Mouse (Mus musculus) small intestine, adult 2 months (tissue): ENCODE data around the gene Slc35b3.

ENCODE experiments used
- CTCF ChIP-seq: fragments of 200-500 bp; IDR thresholded peaks from 2 replicates; pipeline ENCODE4 v1.5.1; 2012; ENCODE audit warnings: low read depth, mild to moderate bottlenecking, control low read depth, inconsistent platforms, low read length, moderate library complexity, mixed read lengths; ENCODE audit not compliant: insufficient replicate concordance, insufficient read length; ENCODE audit errors: extremely low read depth
- POLR2A ChIP-seq: fragments of 200-500 bp; IDR thresholded peaks from 2 replicates; pipeline ENCODE4 v1.6.1; 2012; ENCODE audit warnings: low read depth, mild to moderate bottlenecking, control low read depth, inconsistent platforms, low read length, moderate library complexity

GRCm38 (mm10) chr13:38962771-38963170 lies 2.1 kb upstream of the Slc35b3 start:
- TF ChIP-seq CTCF (no peak), POLR2A (no peak)
